Mouse (Mus musculus) ovary, postnatal 10 days (tissue): ENCODE results near the gene Man1a2.

ENCODE experiments used
- DNase-seq: peaks from one replicate; pipeline ENCODE4 v3.0.0; 2022; ENCODE audit warnings: low spot score

Man1a2 gene

DNA sequence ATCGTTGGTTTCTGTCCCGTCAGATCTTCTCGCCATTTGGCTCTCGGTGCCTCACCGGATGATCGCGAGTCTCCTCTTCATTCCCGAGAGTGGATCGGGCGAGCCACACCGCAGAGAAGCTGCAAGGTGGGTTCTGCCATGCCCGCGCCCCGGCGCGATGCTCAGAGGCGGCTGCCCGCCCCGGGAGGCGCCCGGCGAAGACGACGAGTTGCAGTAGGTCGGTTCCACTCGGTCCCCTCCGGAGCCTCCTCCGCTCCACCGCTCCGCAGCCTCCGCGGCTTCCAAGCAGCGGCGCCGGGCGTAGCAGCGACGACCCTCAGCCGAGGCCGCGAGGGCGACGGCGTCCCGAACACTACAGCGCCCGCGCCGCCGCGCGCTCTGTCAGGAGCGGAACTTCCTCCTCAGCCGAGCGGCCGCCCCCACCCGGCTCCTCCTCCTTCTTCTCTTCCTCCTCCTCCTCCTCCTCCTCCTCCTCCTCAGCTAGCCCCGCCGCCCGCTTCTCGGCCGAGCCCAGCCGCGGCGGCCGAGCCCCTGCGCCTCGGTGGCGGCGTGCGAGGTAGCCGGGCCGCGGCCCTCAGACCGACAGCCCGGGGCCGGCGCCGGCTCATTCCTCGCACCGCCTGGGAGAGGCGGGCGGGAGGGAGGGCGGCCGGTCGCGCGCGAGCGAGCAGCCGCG is at the start of gene Man1a2:
TSS of gene Man1a2 (minus strand) at position 417 of the 676 bp plus-strand sequence.
- DNase-seq, result peak; percentile 67

GRCm38 (mm10) chr3:100734482-100735154 is 49.3 kb upstream of the Man1a2 start:
- DNase-seq, result no peak

DNA sequence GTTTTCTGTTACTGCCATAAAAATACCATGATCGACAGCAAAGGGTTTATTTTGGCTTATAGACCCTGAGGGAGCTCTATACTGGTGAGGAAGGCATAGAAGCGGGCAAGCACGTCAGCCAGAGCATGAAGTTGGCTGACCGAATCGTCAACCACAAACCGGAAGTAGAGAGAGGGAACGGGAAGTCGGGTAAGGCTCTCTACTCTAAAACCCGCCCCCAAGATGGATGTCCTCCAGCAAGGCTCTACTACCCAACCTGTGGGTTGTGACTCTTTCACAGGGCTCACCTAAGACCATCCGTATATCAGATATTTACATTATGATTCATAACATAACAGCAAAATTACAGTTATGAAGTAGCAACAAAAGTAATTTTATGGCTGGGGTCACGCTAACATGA is 46.6 kb upstream of the Man1a2 start:
- no peak for DNase-seq

GRCm38 (mm10) chr3:100731347-100731746 is 46.0 kb upstream of the Man1a2 start:
- no peak for DNase-seq

- DNase-seq, result no peak
These were observed 42.9 kb upstream of the Man1a2 start for GRCm38 (mm10) chr3:100728008-100728712.

GRCm38 (mm10) chr3:100725960-100726674 is 40.8 kb upstream of the Man1a2 start:
- DNase-seq, result no peak

GRCm38 (mm10) chr3:100720786-100721300 is 35.5 kb upstream of the Man1a2 start:
- DNase-seq, result no peak

GRCm38 (mm10) chr3:100716241-100716640 is 30.9 kb upstream of the Man1a2 start:
- no peak for DNase-seq

- DNase-seq, result no peak
These were observed 30.1 kb upstream of the Man1a2 start for GRCm38 (mm10) chr3:100715367-100715766.

DNA sequence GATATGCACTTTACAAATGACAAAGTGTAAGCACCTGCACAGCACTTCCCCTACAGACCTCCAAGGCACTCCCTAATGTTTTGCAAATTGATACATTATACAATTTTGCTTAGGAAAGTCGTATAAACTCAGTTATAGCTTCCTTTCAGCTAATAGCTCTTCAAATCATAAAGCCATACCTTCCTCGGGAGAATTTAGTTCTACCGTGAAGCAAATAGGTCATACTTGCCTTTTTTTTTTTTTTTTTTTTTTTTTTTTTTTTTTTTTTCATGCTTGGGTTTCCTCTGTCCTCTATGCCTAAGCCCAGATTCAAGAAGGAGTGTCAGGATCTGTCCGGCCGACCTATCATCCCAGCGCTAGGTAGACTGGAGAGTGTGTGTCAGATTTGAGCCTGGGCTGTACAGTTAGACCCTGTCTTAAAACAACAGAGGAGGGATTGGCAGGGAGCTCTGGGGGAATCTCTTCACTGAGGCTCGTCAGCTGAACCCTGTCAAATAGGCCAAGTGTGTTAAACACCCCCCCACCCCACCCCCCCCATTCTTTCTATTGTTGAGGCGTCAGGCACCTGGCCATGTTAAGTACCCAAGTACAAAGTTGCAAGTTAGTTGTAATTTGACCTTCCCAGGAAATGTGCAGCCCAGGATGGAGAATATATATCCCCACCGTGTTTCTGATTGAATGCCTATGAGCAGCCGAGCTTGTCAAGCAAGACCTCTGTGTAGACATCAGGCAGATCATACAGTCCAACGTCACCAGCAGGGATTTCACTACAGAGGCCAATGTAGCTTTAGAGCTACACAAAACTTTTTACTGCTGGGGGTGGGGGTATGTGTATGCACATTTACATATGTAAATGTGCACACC is 28.1 kb upstream of the Man1a2 start:
- no peak for DNase-seq

DNA sequence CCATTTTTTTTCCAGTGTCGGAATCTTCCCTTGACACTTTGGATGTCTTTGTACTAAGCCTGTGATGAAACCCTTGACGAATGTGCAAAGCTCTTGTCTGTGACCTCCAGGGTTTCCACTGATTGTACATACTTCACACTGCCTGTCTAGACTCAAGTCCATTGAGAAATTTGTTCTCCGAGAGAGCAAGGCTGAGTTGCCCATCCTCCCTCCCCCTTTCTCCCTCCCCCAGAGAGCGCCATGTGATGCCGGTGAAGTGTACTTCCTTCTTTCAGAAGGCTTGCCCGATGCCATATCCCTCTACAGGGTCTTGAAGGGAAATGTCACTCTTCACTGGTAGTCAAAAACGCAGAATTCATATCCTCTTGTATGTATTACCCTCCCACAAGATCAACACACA is 26.8 kb upstream of the Man1a2 start:
- no peak for DNase-seq

GRCm38 (mm10) chr3:100711486-100711885 is 26.2 kb upstream of the Man1a2 start:
- no peak for DNase-seq

- DNase-seq, result no peak
These were observed 21.8 kb upstream of the Man1a2 start for GRCm38 (mm10) chr3:100707117-100707516.

DNA sequence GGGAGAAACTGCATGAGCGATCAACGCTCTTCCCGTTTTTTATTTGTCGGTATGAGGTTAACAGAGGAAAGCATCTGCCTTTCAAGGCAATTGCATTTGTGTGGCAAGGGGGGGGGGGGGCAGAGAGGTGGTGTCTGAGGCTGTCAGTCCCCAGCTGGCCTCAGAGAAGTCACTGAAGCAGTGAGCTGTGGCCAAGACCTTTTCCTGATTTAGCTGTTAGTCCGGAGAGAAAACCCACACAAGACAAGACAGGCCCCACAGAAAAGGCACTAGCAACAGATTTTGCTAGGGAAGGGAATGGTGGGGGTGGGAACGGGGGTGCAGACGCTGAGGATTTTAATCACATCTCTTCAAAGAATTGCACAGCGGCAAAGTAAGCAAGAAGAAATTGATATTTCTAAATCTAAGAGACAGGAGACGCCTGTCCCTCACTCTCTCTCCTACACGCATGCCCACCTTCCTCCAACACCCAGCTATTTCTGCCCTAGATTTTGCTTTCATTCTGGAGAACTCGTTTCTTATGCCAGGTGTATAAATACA is 19.9 kb upstream of the Man1a2 start:
- DNase-seq, result no peak

DNA sequence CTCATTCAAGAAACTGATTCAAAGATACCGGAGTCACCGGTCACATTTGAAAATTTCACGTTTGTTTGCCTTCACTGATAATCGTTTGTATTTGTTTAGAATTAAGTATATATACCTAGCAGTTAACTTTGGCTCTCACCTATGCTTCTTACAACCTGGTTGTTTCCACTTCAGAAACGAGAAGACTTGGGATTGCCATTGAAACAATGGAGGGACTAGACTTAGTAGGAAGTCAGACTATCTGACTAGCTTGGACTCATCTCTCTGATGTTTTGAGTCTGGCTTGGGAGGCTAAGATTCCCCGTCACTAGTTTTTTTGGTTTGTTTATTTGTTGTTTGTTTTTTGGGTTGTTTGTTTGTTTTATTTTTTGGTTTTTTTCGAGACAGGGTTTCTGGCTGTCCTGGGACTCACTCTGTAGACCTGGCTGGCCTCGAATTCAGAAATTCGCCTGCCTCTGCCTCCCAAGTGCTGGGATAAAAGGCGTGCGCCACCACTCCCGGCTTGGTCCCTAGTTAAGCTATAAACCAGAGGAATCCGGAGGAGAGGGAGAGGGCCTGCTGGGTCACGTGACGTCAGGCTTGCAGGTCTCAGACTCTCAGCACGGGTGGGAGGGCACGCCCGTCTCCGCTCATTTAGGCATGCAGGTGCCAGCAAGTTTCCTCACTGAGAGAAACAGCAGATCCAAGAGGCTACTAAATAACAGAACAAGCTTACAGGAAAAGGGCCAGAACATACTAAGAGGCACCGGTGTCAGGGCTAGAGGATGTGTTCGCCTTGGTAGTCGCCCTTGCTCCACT is 18.7 kb upstream of the Man1a2 start:
- DNase-seq, result no peak

GRCm38 (mm10) chr3:100702875-100703846 is 17.9 kb upstream of the Man1a2 start:
- DNase-seq, result no peak

- DNase-seq, result no peak
These were observed 3.4 kb upstream of the Man1a2 start for GRCm38 (mm10) chr3:100688747-100689146.

DNA sequence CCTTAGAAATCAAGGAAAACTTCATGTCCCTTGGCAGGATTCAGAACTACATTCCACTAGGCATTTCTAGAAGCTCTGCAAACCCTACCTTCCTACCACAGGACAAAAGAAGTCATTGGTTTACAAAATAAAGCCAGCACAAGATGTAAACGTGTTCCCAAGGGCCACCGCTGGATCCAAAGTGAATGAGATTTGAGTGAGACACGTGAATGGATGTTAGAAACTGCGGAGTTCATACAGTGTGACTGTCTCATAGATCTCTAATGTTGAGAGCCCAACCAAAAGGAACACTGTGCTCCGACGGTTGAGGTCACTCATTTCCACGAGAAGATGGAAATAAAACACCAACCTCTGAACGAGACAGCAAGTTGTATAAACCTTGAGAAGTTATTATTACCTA is 1.5 kb upstream of the Man1a2 start:
- DNase-seq, result no peak
